Mouse (Mus musculus) hindbrain, embryonic 11.5 days (tissue): ENCODE measurements around the gene Galk2. TPM values are rescaled to one million over a fixed set of nuclear protein-coding genes. Genes with fewer than 3 reads are reported as not detected.
A peak's percentile ranks its signal among the peaks of the same experiment; 100 is the strongest.

ENCODE experiments used
- ATAC-seq: fragments of 200-750 bp; cut with Nextera tagmentation; 2 replicates; pipeline ENCODE4 v1.8.0; 2017; ENCODE audit warnings: mild to moderate bottlenecking, moderate TSS enrichment, moderate library complexity; ENCODE audit not compliant: low FRiP score
- DNase-seq: peaks from one replicate; pipeline ENCODE4 v3.0.0-alpha.2; 2015; ENCODE audit warnings: low spot score
- H3K27ac ChIP-seq: fragments of 300-500 bp; sonication (generic); 2 replicates; pipeline ENCODE4 v1.5.1; 2014; ENCODE audit warnings: mild to moderate bottlenecking, low read depth, low read length
- H3K27me3 ChIP-seq: fragments of 300-500 bp; sonication (generic); 2 replicates; pipeline ENCODE4 v1.6.1; 2014; ENCODE audit warnings: mild to moderate bottlenecking, low read length, moderate library complexity, mixed read lengths; ENCODE audit not compliant: control insufficient read depth, insufficient read depth
- H3K36me3 ChIP-seq: fragments of 300-500 bp; sonication (generic); 2 replicates; pipeline ENCODE4 v1.6.1; 2014; ENCODE audit warnings: mild to moderate bottlenecking, low read length, moderate library complexity, mixed read lengths; ENCODE audit not compliant: control insufficient read depth, insufficient read depth
- H3K4me1 ChIP-seq: fragments of 300-500 bp; sonication (generic); replicated peaks from 2 replicates; pipeline ENCODE4 v1.6.1; 2014; ENCODE audit warnings: low read length, mixed read lengths; ENCODE audit not compliant: control insufficient read depth, insufficient read depth
- H3K4me2 ChIP-seq: fragments of 300-500 bp; sonication (generic); replicated peaks from 2 replicates; pipeline ENCODE4 v1.6.1; 2014; ENCODE audit warnings: mild to moderate bottlenecking, low read depth, low read length
- H3K4me3 ChIP-seq: fragments of 300-500 bp; sonication (generic); 2 replicates; pipeline ENCODE4 v1.5.1; 2014; ENCODE audit warnings: low read depth, low read length
- H3K9ac ChIP-seq: fragments of 300-500 bp; sonication (generic); 2 replicates; pipeline ENCODE4 v1.6.1; 2014; ENCODE audit warnings: low read depth, low read length
- H3K9me3 ChIP-seq: fragments of 300-500 bp; sonication (generic); 2 replicates; pipeline ENCODE4 v1.6.1; 2016; ENCODE audit warnings: low read length; ENCODE audit not compliant: control insufficient read depth
- WGBS: fragments of 180-500 bp; shearing (Covaris S2); extraction: QIAGEN DNeasy Blood & Tissue Kit; methylation state at CpG from one replicate; pipeline ENCODE4 v1.1.7; 2014; 5-methylcytosine and 5-hydroxymethylcytosine counted together
- polyA plus RNA-seq: library from polyadenylated mRNA; unstranded; fragments of >200 nt; fragmentation: Nextera tagmentation; extraction: Ambion mirVana; gene quantifications from 2 replicates; pipeline ENCODE4 v1.2.1, GENCODE M21; 2014

Gene Galk2
- polyA plus RNA-seq, 1 experiment from 2014 or later = 35.5 TPM

DNA sequence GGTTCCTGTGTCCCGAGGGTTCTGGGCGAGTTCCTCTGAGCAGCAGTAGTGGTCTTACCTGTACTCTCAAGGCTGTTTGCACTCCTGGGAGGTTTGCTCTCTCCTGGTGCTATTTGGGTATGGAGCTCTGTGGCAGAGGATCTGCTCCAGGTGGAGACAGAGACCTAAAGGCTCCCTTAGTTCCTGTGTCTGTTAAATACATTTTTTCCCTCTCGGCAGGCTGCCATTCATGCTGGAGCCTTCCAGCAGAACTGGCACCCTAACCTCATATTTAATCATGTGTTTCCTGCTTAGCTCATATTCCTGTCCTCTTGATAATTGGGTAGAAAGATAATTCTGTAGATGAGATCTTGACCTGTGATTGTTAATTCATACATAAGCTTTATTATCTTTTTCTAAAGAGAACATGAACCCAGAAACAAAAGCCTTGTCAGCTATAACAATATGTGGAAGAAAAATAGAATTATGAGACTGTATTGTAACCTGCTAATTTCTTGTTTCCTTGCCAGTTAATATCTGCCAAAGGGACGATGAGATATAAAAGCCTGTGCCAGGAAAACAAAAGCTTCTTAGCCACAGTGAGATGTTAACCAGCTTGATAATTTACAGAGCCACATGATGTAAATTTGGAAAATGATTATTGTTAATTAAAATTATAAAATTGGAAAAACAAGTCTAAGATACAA is 27.1 kb downstream of the Galk2 start:
- ATAC-seq (no peak), DNase-seq (no peak)
- no peaks in the 10 kb centered on the region for H3K9me3 ChIP-seq
- H3K4me2 ChIP-seq = no peak overlapping the region
- H3K27me3 ChIP-seq = no peaks in the 10 kb centered on the region
- H3K4me3 ChIP-seq = no peak overlapping the region
- H3K36me3 ChIP-seq = no peaks in the 10 kb centered on the region
- H3K4me1 ChIP-seq = no peaks in the 10 kb centered on the region
- H3K9ac ChIP-seq = no peak overlapping the region
- 87% methylated on average over 4 of the region's 4 CpGs for WGBS
- no peak overlapping the region for H3K27ac ChIP-seq

GRCm38 (mm10) chr2:125893096-125893495 is 34.2 kb downstream of the Galk2 start:
- no peak overlapping the region for H3K4me3 ChIP-seq
- H3K9me3 ChIP-seq = no peaks in the 10 kb centered on the region
- H3K4me1 ChIP-seq = no peaks in the 10 kb centered on the region
- 49% methylated on average over 6 of the region's 6 CpGs for WGBS
- DNase-seq (peak; percentile 42), ATAC-seq (no peak)
- H3K27ac ChIP-seq = no peak overlapping the region
- no peak overlapping the region for H3K4me2 ChIP-seq
- no peaks in the 10 kb centered on the region for H3K36me3 ChIP-seq
- no peaks in the 10 kb centered on the region for H3K27me3 ChIP-seq
- no peak overlapping the region for H3K9ac ChIP-seq

DNA sequence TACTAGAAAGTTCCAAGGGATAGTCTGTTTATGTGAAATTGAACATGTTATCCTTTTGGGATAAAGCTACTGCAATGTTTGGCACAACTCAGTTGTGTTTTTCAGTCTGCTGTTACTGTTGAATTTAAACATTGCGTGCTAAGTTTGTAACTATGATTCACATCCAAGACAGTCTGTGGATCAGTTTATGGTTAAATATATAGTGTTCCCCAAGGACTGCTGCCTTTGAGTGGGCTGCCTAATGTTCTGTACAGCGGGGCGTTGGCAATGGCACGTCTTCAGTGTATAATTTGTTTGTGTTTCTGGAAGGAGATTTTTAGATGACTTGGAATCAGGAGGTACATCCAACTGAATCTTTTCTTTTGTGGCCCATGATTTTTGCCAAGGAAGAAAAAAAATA is 36.2 kb downstream of the Galk2 start:
- H3K27me3 ChIP-seq = no peaks in the 10 kb centered on the region
- H3K4me2 ChIP-seq = no peak overlapping the region
- ATAC-seq (no peak), DNase-seq (no peak)
- H3K27ac ChIP-seq = no peak overlapping the region
- H3K4me1 ChIP-seq = no peaks in the 10 kb centered on the region
- H3K36me3 ChIP-seq = no peaks in the 10 kb centered on the region
- no peak overlapping the region for H3K9ac ChIP-seq
- H3K9me3 ChIP-seq = no peaks in the 10 kb centered on the region
- 95% methylated on average over 4 of the region's 4 CpGs for WGBS
- H3K4me3 ChIP-seq = no peak overlapping the region

GRCm38 (mm10) chr2:125896355-125896754 is 37.4 kb downstream of the Galk2 start:
- H3K9ac ChIP-seq = no peak overlapping the region
- H3K27me3 ChIP-seq = no peaks in the 10 kb centered on the region
- H3K4me1 ChIP-seq = no peaks in the 10 kb centered on the region
- H3K4me3 ChIP-seq = no peak overlapping the region
- H3K4me2 ChIP-seq = no peak overlapping the region
- WGBS = 91% methylated on average over 3 of the region's 3 CpGs
- H3K9me3 ChIP-seq = no peaks in the 10 kb centered on the region
- no peaks in the 10 kb centered on the region for H3K36me3 ChIP-seq
- DNase-seq (no peak), ATAC-seq (no peak)
- no peak overlapping the region for H3K27ac ChIP-seq

GRCm38 (mm10) chr2:125900797-125901410 is 42.0 kb downstream of the Galk2 start:
- no peaks in the 10 kb centered on the region for H3K9me3 ChIP-seq
- no peak overlapping the region for H3K27ac ChIP-seq
- WGBS = 90% methylated on average over 6 of the region's 6 CpGs
- no peak overlapping the region for H3K4me3 ChIP-seq
- no peak overlapping the region for H3K4me2 ChIP-seq
- H3K4me1 ChIP-seq = no peaks in the 10 kb centered on the region
- no peaks in the 10 kb centered on the region for H3K27me3 ChIP-seq
- no peak for DNase-seq
- H3K9ac ChIP-seq = no peak overlapping the region
- ATAC-seq = no peak
- H3K36me3 ChIP-seq = no peaks in the 10 kb centered on the region

- Histone ChIP-seq H3K27ac (no peak overlapping the region), H3K4me1 (no peaks in the 10 kb centered on the region), H3K9me3 (no peaks in the 10 kb centered on the region), H3K4me2 (no peak overlapping the region), H3K9ac (no peak overlapping the region), H3K4me3 (no peak overlapping the region), H3K36me3 (no peaks in the 10 kb centered on the region), H3K27me3 (no peaks in the 10 kb centered on the region)
- no peak for DNase-seq
- 82% methylated on average over 3 of the region's 3 CpGs for WGBS
- no peak for ATAC-seq
These were observed 42.5 kb downstream of the Galk2 start for GRCm38 (mm10) chr2:125901426-125901825.

GRCm38 (mm10) chr2:125906407-125907066 is 47.6 kb downstream of the Galk2 start:
- Histone ChIP-seq H3K4me1 (no peaks in the 10 kb centered on the region), H3K9ac (no peak overlapping the region), H3K36me3 (no peaks in the 10 kb centered on the region), H3K9me3 (no peaks in the 10 kb centered on the region), H3K27ac (no peak overlapping the region), H3K4me2 (no peak overlapping the region), H3K4me3 (no peak overlapping the region), H3K27me3 (no peaks in the 10 kb centered on the region)
- DNase-seq (no peak), ATAC-seq (no peak)
- 90% methylated on average over 4 of the region's 4 CpGs for WGBS

DNA sequence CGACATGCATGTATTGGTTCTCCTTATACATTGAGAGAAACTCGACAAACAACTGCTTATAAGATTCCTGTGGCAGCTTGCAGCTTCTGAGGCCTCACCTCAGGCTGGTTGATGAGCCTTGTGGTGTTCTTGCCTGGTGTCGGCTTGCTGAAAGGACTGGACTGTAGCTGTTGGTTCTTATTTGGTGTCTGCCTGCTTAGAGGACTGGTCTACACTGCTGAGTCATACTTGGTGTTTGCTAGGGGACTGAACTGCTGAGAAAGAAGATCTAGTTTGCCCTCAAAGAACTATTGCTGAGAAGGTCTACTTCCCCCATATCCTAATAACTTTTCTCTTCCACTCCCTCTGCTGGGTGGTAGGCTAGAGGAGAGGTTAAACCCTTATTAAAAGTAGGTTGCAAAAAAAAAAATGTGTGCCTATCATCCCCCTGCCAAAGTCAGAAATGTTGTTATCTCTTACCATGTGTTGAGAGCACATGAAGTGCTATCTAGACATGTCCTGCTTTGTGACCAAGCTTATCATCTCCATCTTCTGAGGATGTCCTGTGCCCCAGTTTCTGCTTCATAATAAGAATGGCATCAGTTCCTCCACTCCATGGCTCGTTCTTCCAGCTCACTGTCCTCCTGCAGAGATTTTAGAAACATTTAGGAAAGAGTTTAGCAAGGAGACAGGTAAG is 48.8 kb downstream of the Galk2 start:
- 90% methylated on average over 4 of the region's 4 CpGs for WGBS
- Histone ChIP-seq H3K4me1 (no peaks in the 10 kb centered on the region), H3K9me3 (no peaks in the 10 kb centered on the region), H3K9ac (no peak overlapping the region), H3K4me3 (no peak overlapping the region), H3K27me3 (no peaks in the 10 kb centered on the region), H3K36me3 (no peaks in the 10 kb centered on the region), H3K4me2 (no peak overlapping the region), H3K27ac (no peak overlapping the region)
- DNase-seq (no peak), ATAC-seq (no peak)
